Mouse (Mus musculus) ES-E14 (cell line): Measurements from ENCODE around the gene Sox5. TPM values are rescaled to one million over a fixed set of nuclear protein-coding genes. Genes with fewer than 3 reads are reported as not detected.

Experiments
- DNase-seq: peaks from one replicate; pipeline ENCODE4 v3.0.0-alpha.2; 2013; ENCODE audit warnings: low read depth, low spot score
- H3K27ac ChIP-seq: 2 replicates; pipeline ENCODE4 v1.5.1; 2012; ENCODE audit warnings: low read depth, mild to moderate bottlenecking, low read length, moderate library complexity, mixed read lengths; ENCODE audit not compliant: poor library complexity, insufficient read depth, severe bottlenecking
- H3K36me3 ChIP-seq: 2 replicates; pipeline ENCODE4 v1.6.1; 2012; ENCODE audit warnings: mild to moderate bottlenecking, low read length, moderate library complexity, mixed read lengths; ENCODE audit not compliant: control insufficient read depth, poor library complexity, insufficient read depth, severe bottlenecking
- H3K4me1 ChIP-seq, 2 experiments: fragments of 150-350 bp in 1 of 2; sonication (generic) in 1 of 2; 2 replicates each; pipeline ENCODE4 v1.6.1; 2012; ENCODE audit warnings: low read length in 2 of 2, mild to moderate bottlenecking in 1 of 2, mixed read lengths in 1 of 2; ENCODE audit not compliant: control insufficient read depth in 2 of 2, insufficient read depth in 2 of 2, poor library complexity in 1 of 2
- H3K4me3 ChIP-seq, 2 experiments: fragments of 150-350 bp in 1 of 2; sonication (generic) in 1 of 2; 2 replicates each; pipeline ENCODE4 v1.5.1; 2012; ENCODE audit warnings: low read length in 2 of 2, low read depth in 1 of 2, mild to moderate bottlenecking in 1 of 2, mixed read lengths in 1 of 2; ENCODE audit not compliant: insufficient read depth in 1 of 2, poor library complexity in 1 of 2, severe bottlenecking in 1 of 2
- H3K9ac ChIP-seq: 2 replicates; pipeline ENCODE4 v1.6.1; 2012; ENCODE audit warnings: low read depth, mild to moderate bottlenecking, low read length, mixed read lengths; ENCODE audit not compliant: poor library complexity, insufficient read depth, severe bottlenecking
- H3K9me3 ChIP-seq: fragments of 150-350 bp; sonication (generic); 2 replicates; pipeline ENCODE4 v1.6.1; 2012; ENCODE audit warnings: low read depth, mild to moderate bottlenecking, low read length; ENCODE audit not compliant: control insufficient read depth, insufficient read depth
- CHD2 ChIP-seq: IDR thresholded peaks from 2 replicates; pipeline ENCODE4 v1.6.1; 2014; ENCODE audit warnings: mild to moderate bottlenecking, low read depth, low read length, inconsistent platforms
- HCFC1 ChIP-seq: IDR thresholded peaks from 2 replicates; pipeline ENCODE4 v1.6.1; 2012; ENCODE audit warnings: low read length, inconsistent platforms, borderline replicate concordance; ENCODE audit not compliant: insufficient read depth
- MAFK ChIP-seq: IDR thresholded peaks from 2 replicates; pipeline ENCODE4 v1.6.1; 2014; ENCODE audit warnings: mild to moderate bottlenecking, low read depth, low read length, inconsistent platforms; ENCODE audit not compliant: insufficient read depth
- ZC3H11A ChIP-seq: IDR thresholded peaks from 2 replicates; pipeline ENCODE4 v1.6.1; 2012; ENCODE audit warnings: low read depth, mild to moderate bottlenecking, inconsistent platforms, low read length, borderline replicate concordance
- ZNF384 ChIP-seq: IDR thresholded peaks from 2 replicates; pipeline ENCODE4 v1.6.1; 2012; ENCODE audit warnings: low read depth, low read length, inconsistent platforms
- in situ Hi-C, 2 experiments: fragments of 600-800 bp; cut with MboI; formaldehyde crosslinking; loops; one replicate each; pipeline ENCODE4 v1.15.1; 2025; ENCODE audit warnings: low sequenced_read_pairs in 2 of 2, inconsistent platforms in 1 of 2; ENCODE audit not compliant: unreplicated experiment in 2 of 2
- total RNA-seq: library from RNA; depleted of rRNA; stranded (reverse); fragments of 300-350 nt; gene quantifications from 2 replicates; pipeline ENCODE4 v1.2.3, GENCODE M21; 2012

The Sox5 gene
- total RNA-seq, 1 experiment, result 0.36 TPM

GRCm38 (mm10) chr6:144011880-144012524 lies 769.8 kb downstream of the Sox5 start:
- Histone ChIP-seq H3K4me3 (no peak overlapping the region), H3K4me1 (no peaks in the 10 kb centered on the region), H3K36me3 (no peaks in the 10 kb centered on the region), H3K9me3 (no peaks in the 10 kb centered on the region), H3K9ac (no peak overlapping the region), H3K27ac (no peak overlapping the region)
- TF ChIP-seq HCFC1, result no peak
- TF ChIP-seq MAFK, result no peak
- no peak for TF ChIP-seq ZNF384
- no peak for TF ChIP-seq ZC3H11A
- no peak for TF ChIP-seq CHD2
- no peak for DNase-seq
- in situ Hi-C loops, result no loop called here

GRCm38 (mm10) chr6:144010995-144011394 lies 770.8 kb downstream of the Sox5 start:
- H3K4me1 ChIP-seq, result no peaks in the 10 kb centered on the region
- no peak for DNase-seq
- H3K36me3 ChIP-seq, result no peaks in the 10 kb centered on the region
- no peak overlapping the region for H3K27ac ChIP-seq
- in situ Hi-C loops, result no loop called here
- H3K9ac ChIP-seq, result no peak overlapping the region
- H3K4me3 ChIP-seq, result no peak overlapping the region
- H3K9me3 ChIP-seq, result no peaks in the 10 kb centered on the region
- no peak for TF ChIP-seq HCFC1
- no peak for TF ChIP-seq ZC3H11A
- no peak for TF ChIP-seq CHD2
- no peak for TF ChIP-seq MAFK
- TF ChIP-seq ZNF384, result no peak

- no peaks in the 10 kb centered on the region for H3K9me3 ChIP-seq
- TF ChIP-seq ZC3H11A (no peak), MAFK (peak; percentile 55)
- H3K9ac ChIP-seq, result no peak overlapping the region
- H3K27ac ChIP-seq, result no peak overlapping the region
- no peak overlapping the region for H3K4me3 ChIP-seq
- in situ Hi-C loops, result no loop called here
- no peaks in the 10 kb centered on the region for H3K36me3 ChIP-seq
- no peaks in the 10 kb centered on the region for H3K4me1 ChIP-seq
- no peak for DNase-seq
Measured at GRCm38 (mm10) chr6:144010285-144010684, 771.5 kb downstream of the Sox5 start.

GRCm38 (mm10) chr6:144005132-144005531 lies 776.6 kb downstream of the Sox5 start:
- no peak overlapping the region for H3K27ac ChIP-seq
- H3K9ac ChIP-seq, result no peak overlapping the region
- H3K4me1 ChIP-seq, result no peaks in the 10 kb centered on the region
- H3K36me3 ChIP-seq, result no peaks in the 10 kb centered on the region
- no peak for DNase-seq
- TF ChIP-seq ZNF384 (no peak), HCFC1 (no peak), ZC3H11A (0 out of 2 replicates have a peak, but pooled peaks have one; percentile 4), MAFK (no peak), CHD2 (no peak)
- H3K9me3 ChIP-seq, result no peaks in the 10 kb centered on the region
- in situ Hi-C loops, result no loop called here
- no peak overlapping the region for H3K4me3 ChIP-seq

GRCm38 (mm10) chr6:143998201-143998600 lies 783.6 kb downstream of the Sox5 start:
- no peak for DNase-seq
- H3K4me1 ChIP-seq, result no peaks in the 10 kb centered on the region
- in situ Hi-C loops, result no loop called here
- H3K9me3 ChIP-seq, result no peaks in the 10 kb centered on the region
- TF ChIP-seq CHD2 (no peak), ZNF384 (no peak), ZC3H11A (no peak), MAFK (no peak), HCFC1 (no peak)
- no peaks in the 10 kb centered on the region for H3K36me3 ChIP-seq
- H3K9ac ChIP-seq, result no peak overlapping the region
- H3K27ac ChIP-seq, result no peak overlapping the region
- H3K4me3 ChIP-seq, result no peak overlapping the region
